Mouse (Mus musculus) neural tube, embryonic 11.5 days (tissue): ENCODE results near the gene Rbp4. TPM values are rescaled to one million over a fixed set of nuclear protein-coding genes. Genes with fewer than 3 reads are reported as not detected.

ENCODE experiments used
- ATAC-seq: fragments of 200-750 bp; cut with Nextera tagmentation; 2 replicates; pipeline ENCODE4 v1.8.0; 2017; ENCODE audit warnings: moderate number of reproducible peaks, mild to moderate bottlenecking, moderate TSS enrichment, moderate library complexity; ENCODE audit not compliant: insufficient read depth, low FRiP score, low TSS enrichment
- DNase-seq: peaks from one replicate; pipeline ENCODE4 v3.0.0-alpha.2; 2015; ENCODE audit warnings: low spot score
- H3K27ac ChIP-seq: fragments of 300-500 bp; sonication (generic); 2 replicates; pipeline ENCODE4 v1.5.1; 2014; ENCODE audit warnings: low read depth, mild to moderate bottlenecking, low read length
- H3K27me3 ChIP-seq: fragments of 300-500 bp; sonication (generic); 2 replicates; pipeline ENCODE4 v1.6.1; 2014; ENCODE audit warnings: mild to moderate bottlenecking, low read length, mixed read lengths; ENCODE audit not compliant: control insufficient read depth, insufficient read depth
- H3K36me3 ChIP-seq: fragments of 300-500 bp; sonication (generic); 2 replicates; pipeline ENCODE4 v1.6.1; 2014; ENCODE audit warnings: mild to moderate bottlenecking, low read length, moderate library complexity, mixed read lengths; ENCODE audit not compliant: control insufficient read depth, insufficient read depth
- H3K4me1 ChIP-seq: fragments of 300-500 bp; sonication (generic); 2 replicates; pipeline ENCODE4 v1.6.1; 2014; ENCODE audit warnings: low read length, mixed read lengths; ENCODE audit not compliant: control insufficient read depth, insufficient read depth
- H3K4me2 ChIP-seq: fragments of 300-500 bp; sonication (generic); 2 replicates; pipeline ENCODE4 v1.6.1; 2014; ENCODE audit warnings: low read depth, mild to moderate bottlenecking, moderate library complexity
- H3K4me3 ChIP-seq: fragments of 300-500 bp; sonication (generic); 2 replicates; pipeline ENCODE4 v1.5.1; 2014; ENCODE audit warnings: low read depth, low read length
- H3K9ac ChIP-seq: fragments of 300-500 bp; sonication (generic); 2 replicates; pipeline ENCODE4 v1.6.1; 2014; ENCODE audit warnings: mild to moderate bottlenecking, low read length
- H3K9me3 ChIP-seq: fragments of 300-500 bp; sonication (generic); 2 replicates; pipeline ENCODE4 v1.6.1; 2016; ENCODE audit warnings: low read length; ENCODE audit not compliant: control insufficient read depth
- WGBS: fragments of 180-500 bp; shearing (Covaris S2); extraction: QIAGEN DNeasy Blood & Tissue Kit; methylation state at CpG from one replicate; pipeline ENCODE4 v1.1.7; 2014; 5-methylcytosine and 5-hydroxymethylcytosine counted together
- polyA plus RNA-seq: library from polyadenylated mRNA; unstranded; fragments of >200 nt; fragmentation: Nextera tagmentation; extraction: Ambion mirVana; gene quantifications from 2 replicates; pipeline ENCODE4 v1.2.1, GENCODE M21; 2014

Gene Rbp4
- polyA plus RNA-seq, 1 experiment from 2014 or later = 3.2 TPM

GRCm38 (mm10) chr19:38077851-38078540 lies 47.1 kb downstream of the Rbp4 start:
- no peak overlapping the region for H3K9ac ChIP-seq
- H3K27me3 ChIP-seq = no peaks in the 10 kb centered on the region
- no peak overlapping the region for H3K27ac ChIP-seq
- no peaks in the 10 kb centered on the region; the same call in 1 of the 2 replicates for H3K36me3 ChIP-seq
- DNase-seq = no peak
- ATAC-seq = no peak
- H3K4me3 ChIP-seq = no peak overlapping the region
- WGBS = 89% methylated on average over 3 of the region's 3 CpGs
- no peaks in the 10 kb centered on the region for H3K4me1 ChIP-seq
- no peaks in the 10 kb centered on the region for H3K9me3 ChIP-seq
- H3K4me2 ChIP-seq = no peak overlapping the region

- Histone ChIP-seq H3K4me2 (no peak overlapping the region), H3K4me1 (no peaks in the 10 kb centered on the region), H3K9ac (no peak overlapping the region), H3K4me3 (no peak overlapping the region), H3K27ac (no peak overlapping the region), H3K9me3 (no peaks in the 10 kb centered on the region), H3K36me3 (no peaks in the 10 kb centered on the region; the same call in none of the 2 replicates), H3K27me3 (no peaks in the 10 kb centered on the region)
- no peak for DNase-seq
- 91% methylated on average over 2 of the region's 2 CpGs for WGBS
- ATAC-seq = no peak
These were observed 48.8 kb downstream of the Rbp4 start for GRCm38 (mm10) chr19:38076251-38076650.

- Histone ChIP-seq H3K9ac (no peak overlapping the region), H3K36me3 (peaks cover 3% of the 10 kb centered on the region)
- DNase-seq = no peak
These were observed 50.0 kb downstream of the Rbp4 start for GRCm38 (mm10) chr19:38075051-38075450.

GRCm38 (mm10) chr19:38073226-38073625 lies 51.9 kb downstream of the Rbp4 start:
- no peak for DNase-seq
- H3K36me3 ChIP-seq = peaks cover 4% of the 10 kb centered on the region
- no peak overlapping the region for H3K27ac ChIP-seq
- WGBS = 90% methylated on average over 5 of the region's 5 CpGs
- no peaks in the 10 kb centered on the region for H3K27me3 ChIP-seq
- ATAC-seq = no peak
- H3K9me3 ChIP-seq = no peaks in the 10 kb centered on the region
- H3K4me2 ChIP-seq = no peak overlapping the region
- H3K4me1 ChIP-seq = no peaks in the 10 kb centered on the region
- no peak overlapping the region for H3K9ac ChIP-seq
- no peak overlapping the region for H3K4me3 ChIP-seq

More at GRCm38 (mm10) chr19:38075051-38075450, 50.0 kb downstream of the Rbp4 start:
- no peak for ATAC-seq
- Histone ChIP-seq H3K9me3 (no peaks in the 10 kb centered on the region), H3K27ac (no peak overlapping the region), H3K4me2 (no peak overlapping the region), H3K27me3 (no peaks in the 10 kb centered on the region), H3K4me3 (no peak overlapping the region), H3K4me1 (no peaks in the 10 kb centered on the region)
- WGBS = 82% methylated on average over 11 of the region's 11 CpGs

Other genes with a start within 250 kb of the Rbp4 start
- gene Myof, start 81.7 kb downstream of the Rbp4 start, polyA plus RNA-seq = 2.1 and 3.2 TPM in 2 replicates
- 40.8 and 44.6 TPM in 2 replicates for gene Cep55, start 70.3 kb downstream of the Rbp4 start, polyA plus RNA-seq
- gene Ffar4, start 28.2 kb downstream of the Rbp4 start, polyA plus RNA-seq = not detected in 2 replicates
- not detected in 2 replicates for gene Pde6c, start 7.5 kb upstream of the Rbp4 start, polyA plus RNA-seq
- gene Fra10ac1, start 98.9 kb upstream of the Rbp4 start, polyA plus RNA-seq = 38.5 and 40.3 TPM in 2 replicates
- gene Lgi1, start 139.3 kb upstream of the Rbp4 start, polyA plus RNA-seq = 0.40 and 0.70 TPM in 2 replicates